Mouse (Mus musculus) embryo, embryonic 10 days (tissue): Measurements from ENCODE around the gene Htra2.

Experiments used
- DNase-seq: peaks from one replicate; pipeline ENCODE4 v3.0.0-alpha.2; 2015; ENCODE audit warnings: low spot score

The Htra2 gene

DNA sequence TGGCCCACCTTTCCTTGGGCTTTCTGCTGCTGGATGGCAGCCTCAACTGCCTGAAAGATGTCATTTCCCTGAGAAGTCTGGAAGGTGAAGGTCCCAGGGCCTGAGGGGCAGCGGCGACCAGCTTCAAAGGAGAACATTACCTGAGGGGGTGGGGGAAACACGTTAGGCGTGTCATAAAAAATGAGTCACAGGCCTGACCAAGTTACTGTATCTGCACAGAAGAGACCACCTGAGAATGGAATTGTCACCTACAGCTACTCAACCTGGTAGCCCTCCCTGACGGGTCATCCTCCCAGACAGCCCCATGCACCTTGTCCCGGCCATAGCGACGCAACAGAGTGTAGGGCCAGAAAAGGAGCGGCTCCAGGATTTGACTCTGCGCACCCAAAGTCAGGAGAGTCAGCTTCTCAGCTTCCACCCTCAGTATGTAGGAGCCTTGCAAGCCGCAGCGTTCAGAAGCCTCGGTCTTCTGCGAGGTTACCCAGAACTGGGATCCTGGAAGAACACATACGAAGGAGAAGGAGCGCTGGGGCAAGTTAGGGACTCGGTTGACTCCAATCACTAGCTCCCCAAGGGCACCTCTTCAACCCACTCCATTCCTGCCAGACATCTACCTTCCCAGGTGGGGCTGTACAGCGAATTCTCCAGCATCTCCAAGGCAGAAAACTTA lies 23.0 kb downstream of the Htra2 start:
- no peak for DNase-seq

DNA sequence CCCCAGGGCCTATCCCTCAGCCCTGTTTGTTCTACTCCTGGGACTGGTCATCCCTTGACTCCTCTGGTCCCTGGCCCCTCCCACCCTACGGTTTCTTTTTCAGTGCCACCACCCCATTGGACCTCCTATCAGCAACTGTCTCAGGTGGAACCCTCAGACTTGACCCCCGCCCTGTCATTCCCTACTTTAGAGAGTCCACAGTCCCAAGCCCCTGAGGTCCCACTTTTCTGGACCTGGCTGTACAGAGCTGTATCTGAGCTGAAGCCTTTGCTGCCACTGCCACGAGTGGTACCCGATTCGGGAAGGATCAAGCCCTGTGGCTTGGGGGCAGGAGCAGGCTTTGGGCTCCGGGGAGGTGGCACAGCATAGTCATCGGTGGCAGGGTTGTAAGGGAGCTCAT lies 24.0 kb downstream of the Htra2 start:
- no peak for DNase-seq

DNA sequence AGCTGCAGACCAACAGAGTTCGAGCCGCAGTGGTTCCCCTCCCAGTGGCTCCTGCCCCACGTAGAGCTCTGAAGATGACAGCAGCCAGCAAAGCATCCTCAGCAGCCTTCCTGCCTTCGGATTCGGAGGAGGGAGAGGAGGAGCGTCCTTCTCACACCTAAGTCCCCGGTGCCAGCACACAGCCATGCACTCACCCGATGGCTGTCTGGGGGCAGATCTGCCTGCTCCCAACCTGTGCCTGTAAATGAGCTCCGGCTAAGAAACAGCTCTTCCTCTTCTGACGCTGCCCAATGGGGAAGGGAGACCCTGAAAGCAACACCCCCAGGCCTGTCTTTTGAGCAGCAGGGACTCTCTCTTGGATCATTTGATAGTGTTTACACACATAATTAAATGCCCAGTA lies 25.3 kb downstream of the Htra2 start:
- no peak for DNase-seq

DNA sequence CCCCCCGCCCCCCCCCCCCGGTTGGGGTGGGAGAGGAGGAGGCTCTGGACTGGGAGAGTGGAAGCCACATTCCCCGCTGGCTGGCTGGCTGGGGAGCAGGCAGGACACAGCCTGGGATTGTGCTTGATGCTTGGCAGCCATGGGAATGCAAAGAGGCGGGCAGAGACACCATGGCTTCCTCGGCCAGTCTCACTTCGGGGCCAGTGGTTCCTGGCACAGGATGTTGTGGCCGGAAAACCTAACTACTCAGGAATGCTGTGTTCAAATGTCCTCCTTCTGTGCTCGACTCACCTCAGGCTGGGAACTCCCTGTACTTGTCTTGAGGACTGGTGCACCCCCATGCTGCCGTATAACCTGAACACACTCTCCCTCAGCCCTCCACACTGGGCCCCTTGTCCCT lies 27.4 kb downstream of the Htra2 start:
- DNase-seq: no peak

- DNase-seq: no peak
These were observed 27.8 kb downstream of the Htra2 start for GRCm38 (mm10) chr6:83027293-83027692.

- no peak for DNase-seq
These were observed 29.9 kb downstream of the Htra2 start for GRCm38 (mm10) chr6:83025221-83025620.

DNA sequence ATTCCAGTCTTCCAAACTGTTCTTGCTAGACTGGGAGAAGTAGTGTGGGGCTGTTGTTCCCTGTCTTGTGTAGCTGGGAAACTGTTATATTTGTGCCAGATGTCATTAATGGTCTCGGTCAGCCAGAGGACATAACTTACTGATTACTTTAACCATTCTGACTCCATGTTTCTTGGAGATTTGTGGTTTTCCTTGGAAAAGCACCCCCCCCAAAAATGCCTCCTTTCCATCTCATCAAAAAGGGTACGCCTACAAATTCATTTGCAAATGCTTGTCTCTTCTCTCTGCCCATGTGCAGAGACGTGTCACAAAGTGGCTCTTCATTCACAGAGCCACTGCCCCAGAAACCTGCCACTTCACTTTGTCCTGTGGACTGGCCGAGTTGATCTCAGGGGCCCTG lies 30.7 kb downstream of the Htra2 start:
- DNase-seq: no peak

DNA sequence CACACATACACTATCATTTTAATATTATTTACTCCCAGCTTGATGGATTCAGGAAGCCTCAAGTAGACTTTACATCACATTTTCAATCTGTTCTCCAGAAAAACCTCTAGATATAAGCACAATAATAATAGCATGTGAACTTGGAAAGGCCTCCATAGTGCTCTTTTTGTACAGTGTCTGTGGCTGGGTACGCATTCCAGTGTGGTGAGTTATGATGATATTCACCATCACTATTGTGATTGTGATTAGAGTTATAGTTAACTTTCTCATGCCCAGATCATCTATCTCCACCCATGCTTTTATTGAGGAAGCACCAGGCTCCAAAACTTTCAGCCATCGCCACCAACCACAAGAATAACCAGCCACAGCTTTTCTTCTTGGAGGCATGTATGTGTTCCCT lies 31.3 kb downstream of the Htra2 start:
- DNase-seq: no peak

GRCm38 (mm10) chr6:83023008-83023407 lies 32.1 kb downstream of the Htra2 start:
- DNase-seq: no peak

DNA sequence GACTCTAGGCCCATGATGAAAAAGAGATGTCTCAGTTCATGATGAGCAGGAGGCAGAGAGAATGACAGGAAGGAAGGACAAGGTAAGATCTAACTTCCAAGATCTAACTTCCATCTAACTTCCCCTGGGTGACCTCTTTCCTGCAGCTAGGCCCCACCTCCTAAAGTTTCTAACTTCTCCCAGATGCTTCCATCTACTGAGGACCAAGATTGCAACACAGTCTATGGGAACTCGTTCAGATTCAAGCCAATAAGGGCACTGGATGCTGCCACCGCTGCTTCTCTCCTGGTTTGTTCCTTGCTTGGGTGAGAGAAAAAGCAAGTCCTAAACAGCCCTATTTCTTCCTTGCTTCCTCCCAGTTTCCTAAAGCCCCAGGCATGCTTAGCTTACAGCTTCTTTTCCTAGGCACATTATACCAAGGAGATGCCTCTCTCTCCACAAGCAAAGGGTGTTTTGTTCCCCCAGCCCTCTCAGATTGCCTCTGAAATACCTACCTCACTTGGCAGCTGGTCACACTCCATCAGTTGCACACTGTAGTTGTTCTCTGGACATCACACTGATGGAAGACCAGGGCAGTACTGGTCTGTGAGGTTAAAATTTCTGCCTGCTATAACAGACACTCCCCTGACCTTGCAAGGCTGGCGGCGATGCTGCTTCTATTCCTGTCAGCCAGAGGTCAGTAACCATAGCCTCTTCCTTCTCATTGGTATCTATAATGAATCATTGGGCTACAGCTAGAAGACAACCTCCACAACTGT lies 34.1 kb downstream of the Htra2 start:
- DNase-seq: no peak

GRCm38 (mm10) chr6:83020121-83020520 lies 35.0 kb downstream of the Htra2 start:
- DNase-seq: no peak

DNA sequence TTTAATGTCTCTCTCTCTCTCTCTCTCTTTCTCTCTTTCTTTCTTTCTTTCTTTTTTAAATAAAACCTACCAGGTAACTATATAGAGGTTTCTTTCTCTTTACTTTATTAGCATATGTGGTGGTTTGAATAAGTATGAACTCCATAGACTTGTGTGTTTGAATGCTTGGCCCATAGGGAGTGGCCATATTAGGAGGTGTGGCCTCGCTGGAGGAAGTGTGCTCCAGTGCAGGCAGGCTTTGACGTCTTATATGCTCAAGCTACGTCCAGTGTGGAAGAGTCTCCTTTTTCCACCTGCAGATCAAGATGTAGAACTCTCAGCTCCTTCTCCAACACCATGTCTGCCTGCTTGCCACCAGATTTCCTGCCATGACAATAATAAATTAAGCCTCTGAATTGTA lies 36.0 kb downstream of the Htra2 start:
- no peak for DNase-seq

GRCm38 (mm10) chr6:83017190-83017589 lies 37.9 kb downstream of the Htra2 start:
- DNase-seq: no peak

GRCm38 (mm10) chr6:83015749-83016148 lies 39.3 kb downstream of the Htra2 start:
- no peak for DNase-seq

- DNase-seq: no peak
These were observed 40.3 kb downstream of the Htra2 start for GRCm38 (mm10) chr6:83014482-83015466.

DNA sequence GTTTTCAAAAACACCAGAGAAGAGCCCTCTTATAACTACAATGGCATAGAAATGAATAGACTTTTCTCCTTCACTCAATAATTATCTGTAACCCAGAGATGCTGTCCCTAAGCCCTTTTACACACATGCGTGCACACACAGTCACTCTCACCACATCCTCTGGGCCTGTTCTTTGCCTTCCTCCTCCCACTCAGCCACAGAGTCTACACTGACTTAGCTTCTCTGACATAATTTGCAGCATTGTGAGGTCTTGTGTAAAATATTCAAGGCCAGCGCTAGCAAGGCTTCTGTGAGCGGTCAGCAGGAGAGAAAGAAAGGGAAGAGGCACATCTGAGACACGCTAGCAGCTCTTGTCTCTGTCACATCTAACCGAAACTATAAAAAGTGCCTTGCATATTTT lies 41.6 kb downstream of the Htra2 start:
- no peak for DNase-seq

DNA sequence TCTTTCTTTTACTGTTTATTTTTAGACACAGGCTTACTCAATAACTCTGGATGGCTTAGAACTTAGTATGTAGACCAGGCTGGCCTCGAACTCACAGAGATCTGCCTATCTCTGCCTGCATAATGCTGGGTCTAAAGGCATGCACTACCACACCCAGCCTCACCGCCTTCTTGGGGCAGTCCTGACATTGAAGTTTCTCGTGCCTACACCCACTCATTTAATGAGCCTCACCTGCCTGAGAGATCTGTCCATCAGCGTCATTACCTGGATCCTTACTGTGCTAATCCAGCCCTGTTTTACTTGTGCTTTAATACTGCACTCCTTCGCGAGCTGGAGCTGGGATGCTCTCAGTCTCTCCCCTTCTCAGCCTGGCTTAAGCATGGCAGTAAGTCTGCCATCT lies 43.3 kb downstream of the Htra2 start:
- no peak for DNase-seq

DNA sequence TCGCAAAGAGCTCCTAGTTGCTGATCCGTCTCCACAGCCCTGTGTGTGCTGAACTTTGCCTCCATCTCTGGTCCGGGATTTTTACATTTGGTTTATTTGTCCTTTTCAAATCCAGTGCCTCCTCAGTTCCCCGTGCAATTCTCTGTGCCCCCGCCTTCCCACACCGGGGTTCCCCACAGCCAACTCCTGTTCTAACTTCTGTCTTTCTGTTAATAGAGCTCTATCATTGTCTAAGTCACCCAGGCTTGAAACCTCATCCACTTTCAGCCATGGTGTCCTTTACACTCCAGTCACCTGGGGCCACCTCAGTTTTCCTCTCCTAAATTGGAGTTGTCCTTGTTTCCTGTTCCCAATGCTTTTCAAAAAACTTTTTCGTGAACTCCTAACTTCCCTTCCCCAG lies 43.8 kb downstream of the Htra2 start:
- DNase-seq: no peak

- no peak for DNase-seq
These were observed 45.1 kb downstream of the Htra2 start for GRCm38 (mm10) chr6:83010010-83010409.

- no peak for DNase-seq
These were observed 46.4 kb downstream of the Htra2 start for GRCm38 (mm10) chr6:83008659-83009058.

GRCm38 (mm10) chr6:83006114-83006513 lies 49.0 kb downstream of the Htra2 start:
- no peak for DNase-seq

DNA sequence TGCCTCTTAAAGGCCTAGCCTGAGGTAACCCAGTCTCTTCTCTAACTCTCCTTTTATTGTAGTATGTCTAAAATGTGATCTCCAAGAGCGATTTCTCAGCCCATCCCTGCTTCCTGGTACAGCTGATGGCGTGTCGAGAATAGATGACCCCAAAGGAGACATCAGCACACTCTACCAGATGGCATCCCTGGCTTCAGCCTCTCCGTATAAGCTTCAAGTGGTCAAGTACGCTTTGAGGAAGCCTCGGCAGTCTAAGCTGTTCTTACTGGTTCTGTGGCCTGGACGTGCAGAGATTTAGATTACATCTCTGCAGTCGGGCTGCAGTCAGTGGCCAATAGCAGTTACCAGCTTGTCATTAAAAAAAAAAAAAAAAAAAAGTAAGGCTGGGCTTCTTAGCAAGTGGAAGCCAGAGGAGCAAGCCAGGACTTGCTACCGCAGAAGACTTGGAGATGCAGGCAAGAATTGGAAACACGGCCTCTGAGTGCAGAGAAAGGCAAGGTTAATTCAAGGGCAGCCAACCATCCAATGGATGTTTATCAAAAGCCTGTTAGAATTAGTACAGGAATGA lies 49.5 kb downstream of the Htra2 start:
- no peak for DNase-seq
